Mouse (Mus musculus) midbrain, postnatal 0 days (tissue): ENCODE measurements around the gene Gm42688. TPM values are rescaled to one million over a fixed set of nuclear protein-coding genes. Genes with fewer than 3 reads are reported as not detected.
A peak's percentile ranks its signal among the peaks of the same experiment; 100 is the strongest.

Experiments used
- ATAC-seq: fragments of 200-750 bp; cut with Nextera tagmentation; 2 replicates; pipeline ENCODE4 v1.8.0; 2017; ENCODE audit warnings: moderate number of reproducible peaks, mild to moderate bottlenecking, moderate TSS enrichment, moderate library complexity; ENCODE audit not compliant: low FRiP score
- DNase-seq: peaks from one replicate; pipeline ENCODE4 v3.0.0-alpha.2; 2015; ENCODE audit warnings: low spot score
- H3K27ac ChIP-seq: fragments of 300-500 bp; sonication (generic); 2 replicates; pipeline ENCODE4 v1.5.1; 2014; ENCODE audit warnings: low read depth, mild to moderate bottlenecking, low read length, mixed read lengths
- H3K27me3 ChIP-seq: fragments of 300-500 bp; sonication (generic); 2 replicates; pipeline ENCODE4 v1.6.1; 2014; ENCODE audit warnings: low read length, control low read depth, mixed read lengths; ENCODE audit not compliant: insufficient read depth
- H3K36me3 ChIP-seq: fragments of 300-500 bp; sonication (generic); 2 replicates; pipeline ENCODE4 v1.6.1; 2014; ENCODE audit warnings: low read length, control low read depth, mixed read lengths; ENCODE audit not compliant: insufficient read depth
- H3K4me1 ChIP-seq: fragments of 300-500 bp; sonication (generic); 2 replicates; pipeline ENCODE4 v1.6.1; 2014; ENCODE audit warnings: mild to moderate bottlenecking, control low read depth, antibody characterized with exemption, low read length, mixed read lengths; ENCODE audit not compliant: insufficient read depth
- H3K4me2 ChIP-seq: fragments of 300-500 bp; sonication (generic); 2 replicates; pipeline ENCODE4 v1.6.1; 2014; ENCODE audit warnings: low read depth, mild to moderate bottlenecking, low read length, mixed read lengths; ENCODE audit not compliant: poor library complexity, severe bottlenecking
- H3K4me3 ChIP-seq: fragments of 300-500 bp; sonication (generic); 2 replicates; pipeline ENCODE4 v1.5.1; 2014; ENCODE audit warnings: low read depth, mild to moderate bottlenecking, low read length, moderate library complexity
- H3K9ac ChIP-seq: fragments of 300-500 bp; sonication (generic); replicated peaks from 2 replicates; pipeline ENCODE4 v1.6.1; 2014; ENCODE audit warnings: mild to moderate bottlenecking, low read length, moderate library complexity, mixed read lengths; ENCODE audit not compliant: poor library complexity, severe bottlenecking
- H3K9me3 ChIP-seq: fragments of 300-500 bp; sonication (generic); 2 replicates; pipeline ENCODE4 v1.6.1; 2016; ENCODE audit warnings: low read length, control low read depth
- CTCF ChIP-seq: IDR thresholded peaks from 2 replicates; pipeline ENCODE4 v1.5.1; 2016; ENCODE audit warnings: antibody characterized with exemption, mild to moderate bottlenecking
- WGBS: fragments of 180-500 bp; shearing (Covaris S2); extraction: QIAGEN DNeasy Blood & Tissue Kit; methylation state at CpG from one replicate; pipeline ENCODE4 v1.1.7; 2014; 5-methylcytosine and 5-hydroxymethylcytosine counted together
- polyA plus RNA-seq: library from polyadenylated mRNA; unstranded; fragments of >200 nt; fragmentation: Nextera tagmentation; extraction: Ambion mirVana; gene quantifications from 2 replicates; pipeline ENCODE4 v1.2.1, GENCODE M21; 2015
- total RNA-seq: library from RNA; depleted of rRNA; stranded (reverse); fragments of >200 nt; gene quantifications from 2 replicates; pipeline ENCODE4 v1.2.3, GENCODE M21; 2014

The Gm42688 gene
- total and polyA plus RNA-seq, 2 experiments from 2014 or later, result 3.5 to 4.4 TPM

DNA sequence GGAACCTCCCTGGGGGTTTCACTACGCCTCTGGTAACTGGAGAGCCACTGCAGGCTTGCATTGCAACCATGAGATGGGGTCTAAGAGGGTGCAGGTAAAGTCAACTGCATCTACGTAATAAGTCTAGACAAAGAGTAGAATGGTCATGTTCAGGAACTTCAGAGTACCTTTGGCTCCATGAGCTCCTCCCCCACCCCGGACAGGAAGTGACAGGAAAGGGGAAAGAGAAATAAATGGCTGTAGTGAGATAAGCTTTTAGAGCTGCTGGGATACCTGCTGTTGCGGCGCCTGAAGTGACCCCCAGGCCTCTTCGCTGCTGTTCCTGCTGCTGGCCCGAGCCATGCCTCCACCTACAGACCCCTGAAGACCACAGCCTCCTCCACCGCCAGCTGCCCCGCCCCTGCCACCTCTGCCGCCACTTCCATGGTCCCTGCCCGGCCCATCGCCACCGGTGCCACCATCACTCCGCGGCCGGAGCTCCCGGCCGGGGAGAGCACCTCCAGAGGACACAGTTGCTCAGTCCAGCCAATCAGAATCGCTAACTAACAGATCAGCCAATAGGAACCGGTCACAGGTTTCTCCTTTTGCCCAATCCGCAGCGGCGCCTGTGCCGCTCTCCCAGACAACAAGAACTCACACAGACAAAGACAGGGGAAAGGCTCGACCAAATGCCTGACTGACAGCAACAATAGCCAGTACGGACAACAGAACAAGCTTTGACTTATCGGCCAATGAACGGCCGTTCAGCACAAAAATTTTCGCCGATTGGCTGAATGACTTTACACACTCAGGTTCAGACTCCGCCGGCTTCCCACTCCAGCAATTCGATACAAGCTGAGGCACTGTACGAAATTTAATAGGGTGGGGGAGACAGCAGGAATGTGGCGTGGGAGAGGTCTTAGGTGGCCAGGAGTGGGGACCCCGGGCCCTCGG, 19.8 kb downstream of the Gm42688 start, which contains the start of gene Wbp1:
Gene Wbp1 (minus strand): TSS at position 630 of the 933 bp plus-strand sequence.
- TF ChIP-seq CTCF, result peak; percentile 19; the same call in 1 of the 2 replicates
- Histone ChIP-seq H3K27me3 (no peaks in the 10 kb centered on the region), H3K36me3 (peaks cover 19% of the 10 kb centered on the region), H3K4me3 (peak within 1 kb of the TSS; percentile 68), H3K27ac (peak within 1 kb of the TSS; percentile 94), H3K4me2 (peak within 1 kb of the TSS; percentile 95), H3K9ac (peak within 1 kb of the TSS; percentile 83), H3K4me1 (peaks cover 9% of the 10 kb centered on the region; the same call in 1 of the 2 replicates), H3K9me3 (no peaks in the 10 kb centered on the region)
- under 1% methylated on average over 37 of the region's 38 CpGs for WGBS
- ATAC-seq (peak; percentile 94), DNase-seq (peak; percentile 99)

- Histone ChIP-seq H3K9ac (peak overlapping the region; percentile 80), H3K4me2 (peak overlapping the region; percentile 95), H3K9me3 (no peaks in the 10 kb centered on the region), H3K36me3 (peaks cover 17% of the 10 kb centered on the region), H3K27ac (peak overlapping the region; percentile 94), H3K4me1 (peaks cover 9% of the 10 kb centered on the region; the same call in 1 of the 2 replicates), H3K27me3 (no peaks in the 10 kb centered on the region), H3K4me3 (peak overlapping the region; percentile 68)
- ATAC-seq, result peak; percentile 4; the same call in 1 of the 2 replicates
- no peak for TF ChIP-seq CTCF
- 2% methylated on average over 45 of the region's 52 CpGs for WGBS
- no peak for DNase-seq
These were observed 20.7 kb downstream of the Gm42688 start for GRCm38 (mm10) chr6:83121863-83122710.

- Histone ChIP-seq H3K4me1 (peaks cover 9% of the 10 kb centered on the region; the same call in 1 of the 2 replicates), H3K4me2 (no peak overlapping the region), H3K4me3 (no peak overlapping the region), H3K27ac (no peak overlapping the region), H3K27me3 (no peaks in the 10 kb centered on the region), H3K9ac (no peak overlapping the region), H3K36me3 (peaks cover 8% of the 10 kb centered on the region), H3K9me3 (no peaks in the 10 kb centered on the region)
- ATAC-seq (no peak), DNase-seq (no peak)
- WGBS, result 75% methylated on average over 5 of the region's 5 CpGs
- TF ChIP-seq CTCF, result no peak
These were observed 21.5 kb downstream of the Gm42688 start for GRCm38 (mm10) chr6:83122961-83123360.

DNA sequence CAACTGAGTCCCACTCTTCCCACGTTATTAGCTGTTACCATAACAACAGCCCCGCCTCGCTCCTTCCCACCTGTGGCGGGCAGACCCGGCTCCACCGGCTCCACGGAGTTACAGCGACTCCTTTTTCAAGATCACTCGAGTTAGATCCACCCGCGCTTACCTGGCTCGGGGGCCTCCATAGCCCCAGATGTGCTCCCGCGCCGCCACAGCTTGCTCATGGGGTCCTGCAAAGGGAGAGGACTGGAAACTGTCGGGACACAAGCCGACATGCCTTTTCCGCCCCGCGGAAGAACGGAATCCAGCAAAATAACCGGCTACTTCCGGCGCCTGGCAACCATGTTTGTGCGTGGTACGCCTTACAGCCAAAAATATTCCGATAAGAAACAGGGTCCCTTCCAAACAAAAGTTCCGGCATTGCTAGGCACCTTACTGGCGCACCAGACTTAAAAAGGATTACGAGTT, 23.5 kb downstream of the Gm42688 start:
- Histone ChIP-seq H3K4me1 (peaks cover 7% of the 10 kb centered on the region; the same call in 1 of the 2 replicates), H3K9me3 (no peaks in the 10 kb centered on the region), H3K9ac (peak overlapping the region; percentile 47), H3K4me3 (peak overlapping the region; percentile 66), H3K27ac (no peak overlapping the region), H3K4me2 (peak overlapping the region; percentile 80), H3K36me3 (no peaks in the 10 kb centered on the region), H3K27me3 (no peaks in the 10 kb centered on the region)
- no peak for TF ChIP-seq CTCF
- DNase-seq (peak; percentile 98), ATAC-seq (peak; percentile 32; the same call in 1 of the 2 replicates)
- under 1% methylated on average over 30 of the region's 30 CpGs for WGBS

- no peak for TF ChIP-seq CTCF
- H3K27ac ChIP-seq, result no peak within 1 kb of the TSS
- whole genome bisulfite sequencing, result 19% methylated on average over 5 of the region's 5 CpGs
These were observed 23.9 kb downstream of the Gm42688 start, which contains the start of gene Ino80b for GRCm38 (mm10) chr6:83125331-83125730. Gene Ino80b, minus strand, starts transcription at chr6:83125431.

More at GRCm38 (mm10) chr6:83125331-83125730, 23.9 kb downstream of the Gm42688 start, which contains the start of gene Ino80b:
- H3K4me1 ChIP-seq, result peaks cover 3% of the 10 kb centered on the region; the same call in 1 of the 2 replicates
- H3K9me3 ChIP-seq, result no peaks in the 10 kb centered on the region
- DNase-seq, result no peak
- peak within 1 kb of the TSS; percentile 66 for H3K4me3 ChIP-seq
- no peaks in the 10 kb centered on the region for H3K27me3 ChIP-seq
- no peak for ATAC-seq
- peak within 1 kb of the TSS; percentile 47 for H3K9ac ChIP-seq
- peak within 1 kb of the TSS; percentile 80 for H3K4me2 ChIP-seq
- no peaks in the 10 kb centered on the region for H3K36me3 ChIP-seq
